Mouse (Mus musculus): ENCODE measurements around the gene Flot2. TPM values are rescaled to one million over a fixed set of nuclear protein-coding genes. Genes with fewer than 3 reads are reported as not detected.

The Flot2 gene
- 23.8 TPM for total RNA-seq (2023)

GRCm38 (mm10) chr11:78037831-78038752 is at the start of gene Flot2:
Gene Flot2 (plus strand): TSS chr11:78037931.

GRCm38 (mm10) chr11:78031947-78032808 is 5.6 kb upstream of the Flot2 start, which contains the start of gene Dhrs13:
Gene Dhrs13 (plus strand): TSS chr11:78032280.

GRCm38 (mm10) chr11:78079961-78080921 is 42.5 kb downstream of the Flot2 start, which contains the start of gene Eral1:
Gene Eral1 (minus strand): TSS chr11:78080383.

GRCm38 (mm10) chr11:78094504-78095143 is 56.9 kb downstream of the Flot2 start, which contains the start of gene Fam222b:
Gene Fam222b (plus strand): TSS chr11:78094660.

Other genes starting within 250 kb of the Flot2 start
- 0.64 TPM for gene Pipox, start 143.8 kb upstream of the Flot2 start, total RNA-seq (2023)
- gene Sez6, start 107.1 kb upstream of the Flot2 start, total RNA-seq (2023) = not detected
- 135 TPM for gene Phf12, start 55.2 kb upstream of the Flot2 start, total RNA-seq (2023)
- 3.9 TPM for gene Dhrs13, start 5.7 kb upstream of the Flot2 start, total RNA-seq (2023)
- 30.7 TPM for gene Eral1, start 42.5 kb downstream of the Flot2 start, total RNA-seq (2023)
- 16.7 TPM for gene Fam222b, start 56.7 kb downstream of the Flot2 start, total RNA-seq (2023)
- 31.2 TPM for gene Traf4, start 127.7 kb downstream of the Flot2 start, total RNA-seq (2023)
- gene Nek8, start 138.7 kb downstream of the Flot2 start, total RNA-seq (2023) = 8.1 TPM
- gene Tlcd1, start 138.8 kb downstream of the Flot2 start, total RNA-seq (2023) = 3.4 TPM
- gene Rpl23a, start 145.7 kb downstream of the Flot2 start, total RNA-seq (2023) = 3,868 TPM
- gene Rab34, start 150.5 kb downstream of the Flot2 start, total RNA-seq (2023) = not detected
- gene Proca1, start 155.5 kb downstream of the Flot2 start, total RNA-seq (2023) = not detected
- gene Sdf2, start 207.8 kb downstream of the Flot2 start, total RNA-seq (2023) = 55.7 TPM
- 83.6 TPM for gene Supt6, start 208.1 kb downstream of the Flot2 start, total RNA-seq (2023)
- 114 TPM for gene 2610507B11Rik, start 223.8 kb downstream of the Flot2 start, total RNA-seq (2023)